In genomic region chr7:64179310-64179709, GRCm38 (mm10) we compare ENCODE assay signal across 12 mouse cellular contexts. TPM values are rescaled to one million over a fixed set of nuclear protein-coding genes. Genes with fewer than 3 reads are reported as not detected.
A peak's percentile ranks its signal among the peaks of the same experiment; 100 is the strongest.
DNase-seq lines count a peak whose midpoint lies in the region; ATAC-seq and TF ChIP-seq lines count a peak whose summit lies in the region.
"Had no signal": no experiment of that assay in that cellular context is flagged by ENCODE, and none has a peak within 500 bp of the region (broad histone marks: within the 10 kb centered on the region; RNA-seq: fewer than 3 reads in every experiment).

No protein-coding gene starts in this region.

- no peak overlapping the region for H3K4me3 ChIP-seq in gastrocnemius, adult 2 months
- no peak overlapping the region for H3K4me3 ChIP-seq in liver, adult 2 months (ENCODE audit: insufficient read depth, low read depth, low read length)
- H3K4me3 ChIP-seq in embryonic fibroblast, embryonic 13.5 days (ENCODE audit: insufficient read depth, low read length) = no peak overlapping the region
- no peak overlapping the region for H3K4me3 ChIP-seq in forebrain, embryonic 12.5 days (replicated peaks)
- H3K4me3 ChIP-seq: erythroblast, embryonic 14.5 days had no signal

- TF ChIP-seq CTCF in gastrocnemius, adult 2 months (IDR thresholded peaks at IDR 0.05) = peak; percentile 61
- TF ChIP-seq CTCF in liver, adult 2 months (IDR thresholded peaks at IDR 0.05; ENCODE audit: low read depth, low read length) = peak; percentile 65
- TF ChIP-seq CTCF in embryonic fibroblast, embryonic 13.5 days (IDR thresholded peaks at IDR 0.05; ENCODE audit: borderline replicate concordance, insufficient read depth, low read length) = peak; percentile 42; the same call in 1 of the 2 replicates

- intact Hi-C loops in gastrocnemius, adult 2 months (cut with DNase I) = no loop called here

- no peak for TF ChIP-seq POLR2A in liver, adult 2 months (IDR thresholded peaks at IDR 0.05; ENCODE audit: extremely low read depth, insufficient read depth, low read length)
- no peak for TF ChIP-seq POLR2A in embryonic fibroblast, embryonic 13.5 days (IDR thresholded peaks at IDR 0.05; ENCODE audit: low read depth, low read length)

- no peaks in the 10 kb centered on the region for H3K36me3 ChIP-seq in liver, adult 2 months (ENCODE audit: control insufficient read depth, insufficient read depth, low read length)
- no peaks in the 10 kb centered on the region for H3K36me3 ChIP-seq in forebrain, embryonic 12.5 days (replicated peaks)

- no peaks in the 10 kb centered on the region for H3K4me1 ChIP-seq in liver, adult 2 months (ENCODE audit: control insufficient read depth, insufficient read depth, low read length)
- no peaks in the 10 kb centered on the region for H3K4me1 ChIP-seq in embryonic fibroblast, embryonic 13.5 days (ENCODE audit: control insufficient read depth, insufficient read depth, low read length)
- no peaks in the 10 kb centered on the region for H3K4me1 ChIP-seq in forebrain, embryonic 12.5 days

- ATAC-seq in forebrain, embryonic 12.5 days (ENCODE audit: low FRiP score) = no peak

- H3K79me2 ChIP-seq in liver, adult 2 months (ENCODE audit: control insufficient read depth, insufficient read depth, low read length) = no peaks in the 10 kb centered on the region

- no peaks in the 10 kb centered on the region for H3K9me3 ChIP-seq in forebrain, embryonic 12.5 days

- no peak overlapping the region for H3K4me2 ChIP-seq in forebrain, embryonic 12.5 days

- WGBS in liver, adult 2 months = 82% methylated on average over 4 of the region's 4 CpGs
- WGBS in forebrain, embryonic 12.5 days = 94% methylated on average over 4 of the region's 4 CpGs

- H3K27ac ChIP-seq in gastrocnemius, adult 2 months = no peak overlapping the region
- no peak overlapping the region for H3K27ac ChIP-seq in liver, adult 2 months (replicated peaks; ENCODE audit: insufficient read depth, low read depth, low read length)
- H3K27ac ChIP-seq in embryonic fibroblast, embryonic 13.5 days (ENCODE audit: insufficient read depth, low read length) = no peak overlapping the region
- no peak overlapping the region for H3K27ac ChIP-seq in forebrain, embryonic 12.5 days

- no peaks in the 10 kb centered on the region for H3K27me3 ChIP-seq in liver, adult 2 months (ENCODE audit: control insufficient read depth, insufficient read depth, low read length)
- peaks cover 4% of the 10 kb centered on the region for H3K27me3 ChIP-seq in forebrain, embryonic 12.5 days

- H3K9ac ChIP-seq in liver, adult 2 months (ENCODE audit: low read depth, low read length) = no peak overlapping the region
- H3K9ac ChIP-seq in forebrain, embryonic 12.5 days = no peak overlapping the region

- peak; percentile 64 for DNase-seq in gastrocnemius, adult 2 months
- DNase-seq in gastrocnemius, postnatal 10 days = no peak
- DNase-seq in liver, adult 2 months (ENCODE audit: extremely low read depth, low read depth, low spot score) = no peak
- DNase-seq in liver = no peak
- DNase-seq in lung, postnatal 25 days (ENCODE audit: low spot score) = peak; percentile 71
- DNase-seq in urinary bladder, adult 2 months (ENCODE audit: low spot score) = no peak
- DNase-seq: thymus, adult 2 months had no signal

RNA-seq across cellular contexts. Expression of gene Trpm1, which starts 25.7 kb away (rescaled TPM):
- total RNA-seq in gastrocnemius, adult 2 months (2021) = under 1 TPM; 0.48 to 0.59 TPM
- total RNA-seq in gastrocnemius, postnatal 10 days (2021) = under 1 TPM; 0.38 to 0.66 TPM
- total RNA-seq in liver, adult 2 months (2014; rRNA removed) = 0.60 TPM in 1 of 2 replicates, not detected in the other
- 0.04 and 0.29 TPM in 2 replicates for polyA plus RNA-seq in liver, adult 2 months (2012; rRNA removed)
- not detected in 2 replicates for polyA plus RNA-seq in embryonic fibroblast, embryonic 13.5 days (2011; ENCODE audit: insufficient read length, low read depth, missing spikeins)
- 0.63 and 2.0 TPM in 2 replicates for polyA plus RNA-seq in forebrain, embryonic 12.5 days (2016; fragmentation: Nextera tagmentation; extraction: Ambion mirVana)
- 0.01 TPM in 1 of 2 replicates, not detected in the other for polyA plus RNA-seq in urinary bladder, adult 2 months (2012; rRNA removed)
- total RNA-seq: hematopoietic stem cell, adult 5-6 weeks had no signal
- polyA plus RNA-seq: liver, embryonic 16.5 days had no signal

Comparison
In these comparisons a context has a peak if more than half of its experiments do, and no peak if none do; other contexts are left out.
1. DNase-seq: peak in gastrocnemius, adult 2 months (single experiment) and lung, postnatal 25 days (single experiment); none in gastrocnemius, postnatal 10 days (single experiment), liver, adult 2 months (single experiment), liver (single experiment) and urinary bladder, adult 2 months (single experiment).
2. Peak in every context shown above with its lines, with median percentiles within 50 percentile points of each other: CTCF ChIP-seq.